Mouse (Mus musculus): ENCODE measurements at regions not wholly inside any gene's neighbourhood (a gene's known extent, or its start where the extent isn't known, plus 50 kb on each side); places are given as distances from the start of the nearest gene placed in this dataset.

- DNase-seq (ENCODE audit: inconsistent ontology term), result no peak
These were observed 167.7 kb upstream of the Atp10a start for GRCm38 (mm10) chr7:58488250-58488649.
